Mouse (Mus musculus) gastrocnemius, postnatal 10 days (tissue): ENCODE measurements around the gene Xirp1. TPM values are rescaled to one million over a fixed set of nuclear protein-coding genes. Genes with fewer than 3 reads are reported as not detected.

Experiments used
- DNase-seq: peaks from one replicate; pipeline ENCODE4 v3.0.0; 2021; ENCODE audit warnings: mixed read lengths
- long read RNA-seq, 2 experiments: library from polyadenylated mRNA; stranded (forward); transcript quantifications; one replicate each; pipeline ENCODE4 v2.0.0; 2021
- total RNA-seq, 2 experiments: library from RNA; stranded (reverse); gene quantifications; 2 replicates each; pipeline ENCODE4 v1.2.3; 2021

The Xirp1 gene
- total RNA-seq = 10 to 100 TPM; 58.2 to 84.6 TPM
- long read RNA-seq, experiment 1, full-length matches to known transcripts = 52 of 103 reads
- long read RNA-seq, experiment 1, partial matches to known transcripts = 39 of 103 reads
- long read RNA-seq, experiment 1, other reads (novel, unspliced or antisense) = 12 of 103 reads
- long read RNA-seq, experiment 2, full-length matches to known transcripts = 34 of 80 reads
- long read RNA-seq, experiment 2, partial matches to known transcripts = 23 of 80 reads
- long read RNA-seq, experiment 2, other reads (novel, unspliced or antisense) = 23 of 80 reads

- no peak for DNase-seq
Observed at GRCm38 (mm10) chr9:120023086-120023811, at the start of gene Xirp1. TSS of gene Xirp1 (minus strand) at chr9:120023598.

DNA sequence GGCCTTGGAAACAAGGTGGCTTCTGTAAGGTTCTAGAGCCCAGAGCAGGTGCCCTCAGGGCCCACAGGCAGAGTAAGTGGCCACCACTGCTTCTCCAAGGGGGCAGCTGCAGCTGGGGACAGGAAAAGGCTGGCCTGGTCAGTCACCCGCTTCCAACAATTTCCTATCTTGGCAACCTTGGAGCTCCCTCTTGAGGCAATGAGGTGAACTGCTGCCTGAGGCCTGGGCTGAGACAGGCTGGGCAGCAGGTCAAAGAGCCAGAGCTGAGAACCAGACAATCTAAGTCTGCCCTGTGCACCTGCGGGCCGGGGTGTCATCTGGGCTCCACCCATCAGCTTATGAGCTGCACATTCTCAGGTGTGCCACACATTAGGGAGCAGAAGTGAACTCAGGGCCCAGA lies 49.8 kb upstream of the Xirp1 start:
- peak; percentile 87 for DNase-seq

GRCm38 (mm10) chr9:120071251-120071650 lies 47.9 kb upstream of the Xirp1 start:
- DNase-seq = no peak

DNA sequence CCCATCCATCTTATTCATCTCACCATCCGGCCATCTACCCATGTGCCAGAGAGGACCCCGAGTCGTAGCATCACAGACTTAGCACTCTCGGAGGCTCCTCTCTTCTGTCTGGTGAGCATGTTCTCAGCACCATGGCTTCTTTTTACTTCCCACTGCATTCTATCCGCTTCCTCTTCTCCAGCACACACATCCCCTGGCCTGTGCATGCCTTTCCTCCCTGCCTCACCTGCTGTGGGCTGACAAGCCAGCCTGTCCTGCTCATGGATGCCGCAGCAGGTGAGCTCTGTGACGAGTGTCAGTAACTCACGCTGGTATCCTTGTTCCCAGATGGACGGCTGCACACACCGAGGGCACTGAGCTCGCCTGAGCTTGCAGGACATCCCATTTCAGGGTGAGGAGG lies 46.4 kb upstream of the Xirp1 start, which contains the start of gene Cx3cr1:
TSS of gene Cx3cr1 (minus strand) at position 101 of the 400 bp plus-strand sequence.
- no peak for DNase-seq

GRCm38 (mm10) chr9:120068047-120068446 lies 44.6 kb upstream of the Xirp1 start:
- DNase-seq = no peak

DNA sequence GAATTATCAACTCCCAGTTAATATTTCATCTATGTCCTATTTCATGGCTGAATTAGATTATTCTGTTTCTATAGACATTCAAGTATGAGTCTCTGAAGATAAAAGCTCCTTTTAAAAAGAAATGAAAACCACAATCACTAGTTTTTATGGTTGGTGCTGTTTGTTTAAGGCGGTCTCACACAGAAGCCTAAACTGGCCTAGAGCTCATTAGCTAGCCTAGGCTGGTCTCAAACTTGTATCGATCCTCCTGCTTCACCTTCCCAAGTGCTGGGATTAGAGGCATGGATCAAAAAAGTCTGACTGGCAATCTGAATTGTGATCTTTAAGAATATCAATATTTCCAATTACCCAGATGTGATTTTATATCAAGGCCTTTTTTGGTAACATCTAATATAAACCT lies 44.2 kb upstream of the Xirp1 start:
- no peak for DNase-seq

DNA sequence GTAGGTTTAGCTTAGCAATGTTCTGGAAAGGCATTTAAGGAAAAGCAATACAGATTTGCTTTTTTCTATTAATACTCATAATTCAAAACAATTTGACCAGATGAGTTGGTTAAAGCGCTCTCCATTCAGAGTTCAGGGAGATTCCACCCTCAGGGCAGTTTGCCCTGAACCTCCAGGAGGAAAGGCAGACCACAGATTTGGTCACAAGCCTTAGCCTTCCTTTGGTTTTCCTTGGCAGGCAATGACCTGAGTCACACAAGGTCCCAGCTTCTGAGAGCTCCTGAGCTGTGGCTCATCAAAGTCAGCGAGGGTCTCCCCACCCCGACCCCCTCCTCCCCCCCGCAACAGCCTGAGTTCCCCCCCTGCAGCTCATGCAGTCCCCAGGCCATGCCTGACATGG lies 40.9 kb upstream of the Xirp1 start:
- no peak for DNase-seq

DNA sequence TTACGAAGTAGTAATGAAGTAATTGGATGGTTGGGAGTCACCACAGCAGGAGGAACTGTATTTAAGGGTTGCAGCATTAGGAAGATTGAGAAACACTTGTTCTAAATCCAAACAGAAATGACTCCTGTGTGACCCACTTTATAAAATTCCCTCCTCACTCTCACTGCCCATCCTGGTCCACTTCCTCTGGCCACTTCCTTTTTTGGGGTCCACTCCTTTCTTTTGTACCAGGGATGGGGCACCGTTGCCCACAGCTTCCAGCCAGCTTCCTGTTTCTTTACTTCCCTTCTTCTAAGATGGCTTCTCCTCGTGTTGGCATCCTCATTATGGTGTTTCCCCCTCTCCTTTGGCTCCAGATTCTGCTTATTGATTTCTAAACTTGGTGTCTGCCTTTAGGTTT lies 35.3 kb upstream of the Xirp1 start:
- DNase-seq = no peak

GRCm38 (mm10) chr9:120056201-120056600 lies 32.8 kb upstream of the Xirp1 start:
- no peak for DNase-seq

- no peak for DNase-seq
Observed at GRCm38 (mm10) chr9:120054545-120055277, 31.3 kb upstream of the Xirp1 start.

DNA sequence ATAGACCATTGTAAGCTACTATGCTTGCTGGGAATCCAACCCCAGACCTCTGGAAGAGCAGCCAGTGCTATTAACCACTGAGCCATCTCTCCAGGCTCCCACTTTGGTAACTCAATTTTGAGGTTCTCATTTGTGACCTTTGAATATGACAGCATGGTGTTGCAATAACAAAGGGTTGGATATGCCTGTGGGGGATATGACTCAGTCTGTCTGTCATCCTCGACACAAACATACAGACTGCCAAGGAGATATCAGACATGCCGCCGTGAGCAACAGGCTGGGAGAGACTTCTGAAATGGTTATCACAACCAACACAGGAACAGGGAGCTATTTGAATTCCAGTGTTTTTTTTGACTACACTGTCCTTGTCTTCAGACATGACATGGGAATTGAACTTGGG lies 26.0 kb upstream of the Xirp1 start:
- DNase-seq = no peak

- DNase-seq = no peak
Observed at GRCm38 (mm10) chr9:120048495-120048894, 25.1 kb upstream of the Xirp1 start.

DNA sequence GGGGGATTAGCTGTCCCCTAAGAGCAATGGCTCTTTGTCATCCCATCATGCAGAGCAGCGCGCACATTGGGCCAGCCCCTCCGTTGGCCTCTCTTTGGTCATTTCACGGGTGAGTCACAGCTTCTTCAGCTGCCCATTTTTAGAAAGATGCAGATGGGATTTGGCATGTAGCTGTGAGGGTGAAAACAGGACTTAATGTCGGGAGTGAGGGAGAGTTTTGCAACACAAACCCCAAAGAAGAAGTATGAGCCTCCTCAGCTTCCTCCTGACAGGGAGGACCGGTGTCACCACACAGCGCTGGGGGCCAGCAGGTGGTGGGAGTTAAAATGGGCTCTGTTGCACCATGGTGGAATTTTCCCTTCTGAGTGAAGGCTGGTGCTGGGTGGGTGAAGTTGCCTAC lies 19.7 kb upstream of the Xirp1 start:
- DNase-seq = no peak

DNA sequence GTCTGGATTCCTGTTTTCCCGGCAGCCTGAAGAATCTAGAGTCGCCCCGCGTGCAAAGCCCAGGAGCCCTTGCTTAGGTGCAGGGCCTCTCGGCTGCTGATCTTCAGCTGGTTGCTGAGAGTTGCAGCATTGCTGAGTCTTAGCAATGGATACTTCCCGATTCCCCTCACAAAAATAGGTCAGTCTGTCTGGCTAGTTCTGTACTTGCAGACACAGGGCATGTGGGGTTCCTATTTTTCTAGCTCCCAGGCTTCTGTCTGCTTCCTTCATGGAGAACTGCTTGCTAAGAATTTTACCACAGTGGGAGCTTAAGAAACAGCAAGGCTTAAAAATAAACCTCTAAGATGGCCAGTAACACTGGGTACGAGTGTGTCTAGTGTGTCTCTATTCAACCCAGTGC lies 14.0 kb upstream of the Xirp1 start:
- DNase-seq = no peak

GRCm38 (mm10) chr9:120034375-120034774 lies 11.0 kb upstream of the Xirp1 start:
- DNase-seq = no peak

DNA sequence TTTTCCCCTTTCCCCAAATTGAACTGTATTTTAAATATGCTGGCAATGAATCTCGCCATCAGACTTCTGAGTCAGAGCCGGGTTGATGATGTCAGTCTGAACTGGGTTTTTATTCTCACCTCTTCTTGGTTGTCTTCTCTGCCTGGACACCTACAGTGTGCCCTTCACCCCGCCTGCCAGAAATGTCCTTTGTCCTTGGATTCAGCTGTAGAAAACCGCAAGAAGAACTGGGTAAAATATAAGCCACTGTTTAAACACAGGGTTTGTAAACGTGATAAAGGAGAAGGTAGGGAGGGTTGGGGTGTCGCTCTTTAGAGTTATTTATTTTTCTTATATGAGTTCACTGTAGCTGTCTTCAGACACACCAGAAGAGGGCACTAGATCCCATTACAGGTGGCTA lies 9.3 kb upstream of the Xirp1 start:
- DNase-seq = no peak

- no peak for DNase-seq
Observed at GRCm38 (mm10) chr9:120030421-120030820, 7.0 kb upstream of the Xirp1 start.

GRCm38 (mm10) chr9:120029880-120030279 lies 6.5 kb upstream of the Xirp1 start:
- no peak for DNase-seq

DNA sequence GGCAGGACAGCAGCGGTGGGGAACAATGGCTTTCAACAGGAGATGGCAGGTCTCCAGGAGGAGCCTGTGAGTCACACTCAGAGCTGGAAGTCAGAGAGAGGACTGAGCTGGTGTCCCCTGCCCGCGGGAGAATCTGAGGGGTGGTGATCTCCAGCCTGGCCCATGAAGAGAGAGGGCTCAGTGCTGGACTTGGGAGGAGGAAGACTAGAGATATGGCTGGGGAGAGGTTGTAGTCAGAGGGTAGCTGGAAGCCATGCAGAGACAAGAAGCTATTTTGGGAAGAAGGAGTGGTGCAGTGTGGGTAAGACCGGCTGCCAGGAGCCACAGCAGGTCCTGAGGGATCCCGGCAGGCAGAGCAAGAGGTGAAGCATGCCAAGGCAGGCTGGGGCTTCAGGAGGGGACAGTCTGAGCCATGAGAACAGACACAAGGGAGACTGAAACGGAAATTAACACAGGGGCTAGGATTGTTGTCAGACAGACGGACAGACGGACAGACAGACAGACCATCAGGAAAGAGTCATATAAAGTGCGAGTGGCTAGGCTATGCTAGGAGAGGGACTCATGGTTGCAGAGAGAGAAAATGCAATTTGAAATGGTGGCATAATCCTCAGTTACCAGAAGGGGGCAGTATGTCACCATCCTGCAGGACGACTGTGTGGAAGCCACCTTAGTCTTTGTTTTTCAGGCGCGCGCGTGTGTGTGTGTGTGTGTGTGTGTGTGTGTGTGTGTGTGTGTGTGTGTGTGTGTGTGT lies 4.2 kb upstream of the Xirp1 start:
- DNase-seq = peak; percentile 42

GRCm38 (mm10) chr9:120024625-120025024 lies 1.2 kb upstream of the Xirp1 start:
- DNase-seq = no peak

DNA sequence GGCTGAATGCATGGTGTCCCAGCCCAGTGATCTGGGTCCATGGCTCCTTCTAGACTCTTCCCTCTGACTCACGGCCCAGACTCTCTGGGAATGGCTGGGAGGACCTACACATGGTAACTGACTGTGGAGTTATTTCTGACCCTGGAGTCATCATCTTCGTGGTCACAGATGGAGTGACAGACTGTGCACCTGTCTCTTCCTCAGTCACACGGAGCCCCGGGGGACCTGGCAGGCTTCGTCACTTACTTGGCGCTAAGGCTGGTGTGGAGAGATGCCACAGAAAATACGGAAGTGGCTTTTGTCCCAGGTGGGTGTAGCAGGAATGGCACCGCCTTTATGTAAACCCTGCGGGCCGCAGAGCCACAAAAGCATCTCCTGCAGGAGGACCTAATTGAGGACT lies 773 bp upstream of the Xirp1 start:
- DNase-seq = no peak

DNA sequence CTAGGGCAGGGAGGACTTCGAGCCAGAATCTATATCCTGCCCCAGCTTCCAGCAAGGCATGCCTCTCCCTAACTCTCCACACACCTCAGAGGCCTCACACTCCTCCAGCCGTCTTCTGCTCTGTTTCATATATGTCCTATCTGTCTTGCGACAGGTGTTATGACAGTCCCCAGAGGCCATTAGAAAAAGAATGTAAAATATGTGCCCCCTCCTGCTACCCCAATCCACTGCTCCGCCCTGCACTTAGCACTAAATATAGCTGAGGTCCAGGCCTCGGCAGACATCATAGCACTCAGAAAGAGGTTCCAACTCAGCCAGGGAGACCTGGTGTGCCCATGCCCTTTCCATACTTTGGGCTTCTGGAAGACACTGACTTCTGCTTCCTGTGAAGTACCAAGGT lies 2.2 kb downstream of the Xirp1 start:
- no peak for DNase-seq
